Mouse (Mus musculus) frontal cortex, adult 2 months (tissue): Measurements from ENCODE around the gene Gm3250. TPM values are rescaled to one million over a fixed set of nuclear protein-coding genes. Genes with fewer than 3 reads are reported as not detected.
"Not testable (repeated sequence)": the region's sequence is repeated elsewhere in the genome, so short reads cannot be mapped to it uniquely, and the experiment has no call there.

Source experiments
- DNase-seq, 2 experiments: peaks; one replicate each; pipeline ENCODE4 v3.0.0; 2022; ENCODE audit warnings: low spot score in 1 of 2; ENCODE audit errors: extremely low spot score in 1 of 2
- polyA plus RNA-seq: library from polyadenylated mRNA; depleted of rRNA; stranded (reverse); fragments of >200 nt; gene quantifications from 2 replicates; pipeline ENCODE4 v1.2.3, GENCODE M21; 2012; rRNA removed

The Gm3250 gene
- polyA plus RNA-seq, 1 experiment = not detected

DNA sequence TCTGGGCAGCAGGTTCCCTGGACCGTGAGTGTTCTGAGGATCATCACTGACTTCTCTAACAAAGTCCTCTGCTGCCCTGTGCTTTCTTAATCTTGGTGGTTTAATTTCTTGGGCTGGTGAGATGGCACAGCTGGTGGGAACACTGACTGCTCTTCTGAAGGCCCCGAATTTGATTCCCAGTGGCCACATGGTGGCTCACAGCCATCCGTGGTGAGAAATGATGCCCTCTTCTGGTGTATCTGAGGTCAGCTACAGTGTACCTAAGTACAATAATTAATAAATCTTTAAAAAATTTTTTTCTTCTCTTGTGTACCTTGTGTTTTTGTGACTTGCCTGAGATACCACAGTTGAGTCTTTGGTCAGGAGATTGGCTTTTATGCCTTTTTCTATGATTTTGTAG is 30.0 kb downstream of the Gm3250 start:
- DNase-seq = not testable (repeated sequence)

DNA sequence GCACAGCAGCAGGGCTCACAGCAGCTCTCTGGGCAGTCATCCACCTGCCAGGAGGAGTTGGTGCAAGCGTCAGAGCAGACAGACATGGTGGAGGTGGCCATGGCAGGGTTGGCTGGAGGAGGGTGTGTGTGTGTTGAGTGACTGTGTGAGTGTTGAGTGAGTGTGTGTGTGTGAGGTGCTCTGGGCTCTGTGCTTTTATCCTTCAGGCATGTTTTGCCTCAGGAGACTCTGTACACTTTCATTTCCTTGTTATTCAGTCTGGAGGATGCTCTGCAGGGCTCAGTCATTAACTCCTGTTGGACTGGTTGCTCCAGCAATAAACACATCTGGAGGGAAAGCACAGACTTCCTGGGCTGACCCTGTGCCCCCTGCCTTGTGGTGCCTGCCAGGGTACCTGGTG is 31.1 kb downstream of the Gm3250 start, which contains the start of gene Gm9736:
Gm9736 (minus strand) TSS at position 101 of the 400 bp plus-strand sequence.
- DNase-seq = not testable (repeated sequence)

DNA sequence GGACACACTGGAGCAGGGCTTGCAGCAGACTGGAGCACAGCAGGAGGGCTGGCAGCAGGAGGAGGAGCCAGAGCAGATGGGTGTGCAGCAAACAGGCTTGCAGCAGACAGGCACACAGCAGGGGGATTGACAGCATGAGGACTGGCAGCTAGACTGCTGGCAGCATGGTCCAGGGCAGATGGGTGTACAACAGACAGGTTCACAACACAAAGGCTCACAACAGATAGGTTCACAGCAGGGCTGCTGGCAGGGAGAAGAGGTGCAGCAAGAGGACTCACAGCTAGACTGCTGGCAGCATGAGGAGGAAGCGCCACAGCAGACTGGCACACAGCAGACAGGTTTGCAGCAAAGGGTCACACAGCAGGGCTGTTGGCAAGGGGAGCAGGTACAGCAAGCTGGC is 31.7 kb downstream of the Gm3250 start:
- DNase-seq = not testable (repeated sequence)

- DNase-seq = not testable (repeated sequence)
Measured at GRCm38 (mm10) chr10:77741924-77742688, 40.2 kb downstream of the Gm3250 start, which contains the start of gene Gm18596. Gene Gm18596 (minus strand): TSS chr10:77742638.

DNA sequence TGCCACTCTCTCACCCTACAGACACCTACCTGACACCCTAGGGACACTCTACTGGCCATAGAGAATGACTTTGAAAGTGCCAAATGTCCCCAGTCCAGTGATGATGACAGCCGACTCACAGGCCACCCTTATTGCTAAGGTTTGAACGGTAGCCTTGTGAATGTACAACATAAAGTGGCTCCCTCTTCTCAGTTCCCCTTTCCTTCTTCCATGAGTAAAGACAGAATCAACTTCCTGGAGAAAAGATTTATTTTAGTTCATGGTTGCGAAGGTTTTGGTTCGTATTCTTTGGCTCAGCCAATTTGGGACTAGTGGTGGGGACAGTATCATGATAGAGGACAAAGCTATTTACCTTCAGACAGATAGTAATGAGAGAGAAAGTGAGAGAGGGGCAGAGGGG is 43.4 kb downstream of the Gm3250 start:
- DNase-seq = no peak

DNA sequence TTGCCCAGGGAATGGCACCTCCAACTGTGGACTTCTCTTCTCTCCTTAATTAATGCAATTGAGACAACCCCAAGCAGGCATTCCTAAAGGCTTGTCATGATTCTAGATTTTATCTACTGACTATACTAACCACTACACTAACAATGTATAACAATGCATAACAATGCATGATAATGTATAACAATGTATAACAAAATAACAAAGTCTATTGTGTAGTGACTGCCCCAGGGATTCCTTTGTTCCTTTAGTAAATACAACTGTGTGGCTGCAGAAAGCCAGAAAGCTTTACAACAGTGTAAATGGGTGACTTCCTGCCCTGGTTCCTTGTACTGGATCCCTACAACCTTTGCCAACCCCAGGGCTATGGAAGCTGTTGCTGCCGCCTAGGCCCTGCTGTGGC is 46.4 kb downstream of the Gm3250 start:
- DNase-seq = no peak

Other genes with a start within 250 kb of the Gm3250 start
- gene Pttg1ip, start 200.8 kb downstream of the Gm3250 start, polyA plus RNA-seq = 125 and 132 TPM in 2 replicates
- 358 and 364 TPM in 2 replicates for gene Sumo3, start 176.4 kb downstream of the Gm3250 start, polyA plus RNA-seq
- gene Gm49325, start 176.3 kb downstream of the Gm3250 start, polyA plus RNA-seq = 15.9 and 23.0 TPM in 2 replicates
- 47.9 and 51.8 TPM in 2 replicates for gene Ube2g2, start 160.3 kb downstream of the Gm3250 start, polyA plus RNA-seq
- gene Tspear, start 96.0 kb downstream of the Gm3250 start, polyA plus RNA-seq = 0.04 TPM in 1 of 2 replicates, not detected in the other
- gene Gm19402, start 91.8 kb downstream of the Gm3250 start, polyA plus RNA-seq = not detected in 2 replicates
- gene Gm9508, start 85.3 kb downstream of the Gm3250 start, polyA plus RNA-seq = not detected in 2 replicates
- gene Gm10272, start 75.9 kb downstream of the Gm3250 start, polyA plus RNA-seq = not detected in 2 replicates
- gene Gm10024, start 71.1 kb downstream of the Gm3250 start, polyA plus RNA-seq = not detected in 2 replicates
- gene Gm10142, start 66.7 kb downstream of the Gm3250 start, polyA plus RNA-seq = not detected in 2 replicates
- not detected in 2 replicates for gene Krtap12-1, start 61.9 kb downstream of the Gm3250 start, polyA plus RNA-seq
- gene Gm10100, start 56.1 kb downstream of the Gm3250 start, polyA plus RNA-seq = not detected in 2 replicates
- not detected in 2 replicates for gene Gm18596, start 39.9 kb downstream of the Gm3250 start, polyA plus RNA-seq
- gene Gm9736, start 31.2 kb downstream of the Gm3250 start, polyA plus RNA-seq = not detected in 2 replicates
- not detected in 2 replicates for gene Gm3233, start 22.9 kb downstream of the Gm3250 start, polyA plus RNA-seq
- gene Gm3238, start 11.2 kb downstream of the Gm3250 start, polyA plus RNA-seq = not detected in 2 replicates
- gene Gm7138, start 5.6 kb downstream of the Gm3250 start, polyA plus RNA-seq = not detected in 2 replicates
- gene Gm7137, start 5.7 kb upstream of the Gm3250 start, polyA plus RNA-seq = not detected in 2 replicates
- gene Gm9639, start 12.5 kb upstream of the Gm3250 start, polyA plus RNA-seq = not detected in 2 replicates
- not detected in 2 replicates for gene Gm19668, start 16.6 kb upstream of the Gm3250 start, polyA plus RNA-seq
- not detected in 2 replicates for gene Gm9507, start 29.3 kb upstream of the Gm3250 start, polyA plus RNA-seq
- gene Gm2696, start 32.1 kb upstream of the Gm3250 start, polyA plus RNA-seq = not detected in 2 replicates
- gene Krtap10-4, start 44.6 kb upstream of the Gm3250 start, polyA plus RNA-seq = not detected in 2 replicates
- not detected in 2 replicates for gene Krtap10-10, start 53.4 kb upstream of the Gm3250 start, polyA plus RNA-seq
- gene Gm36176, start 64.3 kb upstream of the Gm3250 start, polyA plus RNA-seq = not detected in 2 replicates
- not detected in 2 replicates for gene Gm10318, start 70.3 kb upstream of the Gm3250 start, polyA plus RNA-seq
- gene Gm3285, start 79.4 kb upstream of the Gm3250 start, polyA plus RNA-seq = not detected in 2 replicates
- gene Lrrc3, start 120.0 kb upstream of the Gm3250 start, polyA plus RNA-seq = 5.6 and 6.3 TPM in 2 replicates
- gene Trpm2, start 188.0 kb upstream of the Gm3250 start, polyA plus RNA-seq = 22.5 and 28.3 TPM in 2 replicates
- gene 1810043G02Rik, start 196.0 kb upstream of the Gm3250 start, polyA plus RNA-seq = 66.6 and 82.8 TPM in 2 replicates
- 164 and 180 TPM in 2 replicates for gene Pfkl, start 227.5 kb upstream of the Gm3250 start, polyA plus RNA-seq